Mouse (Mus musculus) adrenal gland, postnatal 14 days (tissue): ENCODE results near the gene Frrs1. TPM values are rescaled to one million over a fixed set of nuclear protein-coding genes. Genes with fewer than 3 reads are reported as not detected.

Experiments used
- total RNA-seq: library from RNA; stranded (reverse); gene quantifications from 2 replicates; pipeline ENCODE4 v1.2.3, GENCODE M21; 2021

Gene Frrs1
- total RNA-seq, 1 experiment from 2014 or later: 21.6 TPM

Other genes starting within 250 kb of the Frrs1 start
- gene Trmt13, start 244.9 kb upstream of the Frrs1 start, total RNA-seq: 13.2 and 16.6 TPM in 2 replicates
- 46.8 and 53.1 TPM in 2 replicates for gene Mfsd14a, start 196.8 kb upstream of the Frrs1 start, total RNA-seq
- gene Gm43191, start 178.2 kb upstream of the Frrs1 start, total RNA-seq: not detected in 2 replicates
- gene Slc35a3, start 146.6 kb upstream of the Frrs1 start, total RNA-seq: 24.7 and 30.0 TPM in 2 replicates
- 43.6 and 46.4 TPM in 2 replicates for gene Agl, start 51.3 kb upstream of the Frrs1 start, total RNA-seq
- not detected in 2 replicates for gene 4930455H04Rik, start 108.8 kb downstream of the Frrs1 start, total RNA-seq
- gene Palmd, start 109.5 kb downstream of the Frrs1 start, total RNA-seq: 61.6 and 77.5 TPM in 2 replicates